Mouse (Mus musculus) stomach, embryonic 14.5 days (tissue): Measurements from ENCODE around the gene Smok3b. TPM values are rescaled to one million over a fixed set of nuclear protein-coding genes. Genes with fewer than 3 reads are reported as not detected.
"Not testable (repeated sequence)": the region's sequence is repeated elsewhere in the genome, so short reads cannot be mapped to it uniquely, and the experiment has no call there.

Source experiments
- ATAC-seq: fragments of 200-750 bp; cut with Nextera tagmentation; 2 replicates; pipeline ENCODE4 v1.8.0; 2017; ENCODE audit warnings: low read depth, moderate TSS enrichment; ENCODE audit not compliant: insufficient number of reproducible peaks, insufficient read depth, low FRiP score
- H3K27ac ChIP-seq: fragments of 300-500 bp; sonication (generic); 2 replicates; pipeline ENCODE4 v1.5.1; 2014; ENCODE audit warnings: mild to moderate bottlenecking, low read length, moderate library complexity, mixed read lengths
- H3K27me3 ChIP-seq: fragments of 300-500 bp; sonication (generic); 2 replicates; pipeline ENCODE4 v1.6.1; 2014; ENCODE audit warnings: low read length, control low read depth, mixed read lengths; ENCODE audit not compliant: control insufficient read depth, insufficient read depth
- H3K36me3 ChIP-seq: fragments of 300-500 bp; sonication (generic); 2 replicates; pipeline ENCODE4 v1.6.1; 2014; ENCODE audit warnings: mild to moderate bottlenecking, control low read depth, low read length, moderate library complexity, mixed read lengths; ENCODE audit not compliant: control insufficient read depth, insufficient read depth
- H3K4me1 ChIP-seq: fragments of 300-500 bp; sonication (generic); 2 replicates; pipeline ENCODE4 v1.6.1; 2014; ENCODE audit warnings: low read length, control low read depth, mixed read lengths; ENCODE audit not compliant: control insufficient read depth, insufficient read depth
- H3K4me2 ChIP-seq: fragments of 300-500 bp; sonication (generic); replicated peaks from 2 replicates; pipeline ENCODE4 v1.6.1; 2014; ENCODE audit warnings: low read depth, low read length, control low read depth
- H3K4me3 ChIP-seq: fragments of 300-500 bp; sonication (generic); 2 replicates; pipeline ENCODE4 v1.5.1; 2014; ENCODE audit warnings: low read depth, low read length, control low read depth
- H3K9ac ChIP-seq: fragments of 300-500 bp; sonication (generic); replicated peaks from 2 replicates; pipeline ENCODE4 v1.6.1; 2014; ENCODE audit warnings: low read depth, mild to moderate bottlenecking, control low read depth, low read length, moderate library complexity, mixed read lengths
- H3K9me3 ChIP-seq: fragments of 300-500 bp; sonication (generic); 2 replicates; pipeline ENCODE4 v1.6.1; 2016; ENCODE audit warnings: low read depth, low read length, control low read depth; ENCODE audit not compliant: control insufficient read depth
- WGBS: fragments of 180-500 bp; shearing (Covaris S2); extraction: QIAGEN DNeasy Blood & Tissue Kit; methylation state at CpG from one replicate; pipeline ENCODE4 v1.1.7; 2014; 5-methylcytosine and 5-hydroxymethylcytosine counted together
- polyA plus RNA-seq: library from polyadenylated mRNA; unstranded; fragments of >200 nt; fragmentation: Nextera tagmentation; extraction: Ambion mirVana; gene quantifications from 2 replicates; pipeline ENCODE4 v1.2.1, GENCODE M21; 2014

The Smok3b gene
- polyA plus RNA-seq, 1 experiment from 2014 or later = not detected

DNA sequence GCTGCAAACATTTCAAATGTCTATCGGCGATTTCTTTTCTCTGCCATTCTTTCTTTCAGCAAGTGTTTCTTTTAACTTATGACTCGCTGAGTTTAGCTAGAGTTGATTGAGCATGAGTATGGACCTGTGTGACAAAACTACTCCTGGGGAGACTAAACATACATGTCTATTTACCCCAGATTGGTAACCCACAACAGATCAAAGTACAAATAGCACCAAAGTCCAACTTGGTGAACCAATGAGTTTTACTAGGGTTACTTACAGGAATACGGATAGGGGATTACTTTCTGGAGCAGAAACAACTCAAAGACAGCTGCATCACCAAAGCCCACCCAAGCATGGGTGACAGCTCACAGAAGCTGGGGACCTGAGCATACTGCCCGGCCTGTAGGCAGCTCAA is 11.8 kb upstream of the Smok3b start:
- Histone ChIP-seq H3K27ac (no peak overlapping the region), H3K36me3 (no peaks in the 10 kb centered on the region), H3K4me2 (no peak overlapping the region), H3K4me1 (no peaks in the 10 kb centered on the region), H3K27me3 (no peaks in the 10 kb centered on the region), H3K9me3 (no peaks in the 10 kb centered on the region), H3K9ac (no peak overlapping the region), H3K4me3 (no peak overlapping the region)
- WGBS = 86% methylated on average over 5 of the region's 5 CpGs
- ATAC-seq = no peak

DNA sequence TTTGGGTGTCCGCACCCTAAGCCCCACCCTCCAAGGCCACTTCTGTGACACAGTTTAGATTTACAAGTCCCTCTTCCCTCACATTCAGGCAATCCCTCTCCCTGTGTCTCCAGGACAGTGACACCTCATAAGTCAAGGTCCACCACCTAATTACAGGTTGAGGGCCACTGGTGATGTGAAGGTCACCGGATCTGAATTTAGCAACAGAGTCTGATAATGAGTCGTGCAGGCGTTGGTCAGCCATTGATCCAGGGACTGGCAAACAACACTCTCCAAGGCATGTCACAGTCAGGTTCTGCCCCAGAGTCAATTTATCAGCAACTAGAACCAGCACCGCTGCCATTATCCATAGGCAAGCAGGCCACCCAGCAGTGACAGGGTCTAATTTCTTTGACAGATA is 8.8 kb upstream of the Smok3b start:
- no peak for ATAC-seq
- H3K9me3 ChIP-seq = no peaks in the 10 kb centered on the region
- no peak overlapping the region for H3K4me2 ChIP-seq
- no peaks in the 10 kb centered on the region for H3K27me3 ChIP-seq
- no peak overlapping the region for H3K4me3 ChIP-seq
- H3K4me1 ChIP-seq = no peaks in the 10 kb centered on the region
- WGBS = 78% methylated on average over 5 of the region's 5 CpGs
- no peak overlapping the region for H3K9ac ChIP-seq
- H3K27ac ChIP-seq = no peak overlapping the region
- no peaks in the 10 kb centered on the region for H3K36me3 ChIP-seq

DNA sequence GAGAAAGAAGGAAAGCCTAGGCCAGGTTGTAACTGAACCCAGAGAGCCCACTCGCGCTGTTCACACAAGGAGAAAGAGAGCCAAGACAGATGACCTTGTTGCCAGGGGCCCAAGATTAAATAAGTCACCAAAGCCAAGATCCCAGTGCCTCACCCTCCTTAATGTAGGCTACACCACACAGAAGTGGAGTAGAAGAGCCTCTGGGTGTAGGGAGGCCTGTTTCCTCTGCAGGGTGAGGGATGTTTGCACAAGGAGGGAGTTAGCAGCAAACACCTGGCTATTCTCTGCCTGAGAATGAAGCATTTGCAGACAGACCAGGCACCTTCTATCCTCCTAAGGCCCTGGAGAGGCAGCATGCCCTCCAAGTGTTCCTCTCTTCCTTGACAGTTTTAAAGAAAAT is 4.7 kb upstream of the Smok3b start:
- H3K27ac ChIP-seq = peak overlapping the region; percentile 52
- WGBS = 66% methylated on average over 2 of the region's 2 CpGs

DNA sequence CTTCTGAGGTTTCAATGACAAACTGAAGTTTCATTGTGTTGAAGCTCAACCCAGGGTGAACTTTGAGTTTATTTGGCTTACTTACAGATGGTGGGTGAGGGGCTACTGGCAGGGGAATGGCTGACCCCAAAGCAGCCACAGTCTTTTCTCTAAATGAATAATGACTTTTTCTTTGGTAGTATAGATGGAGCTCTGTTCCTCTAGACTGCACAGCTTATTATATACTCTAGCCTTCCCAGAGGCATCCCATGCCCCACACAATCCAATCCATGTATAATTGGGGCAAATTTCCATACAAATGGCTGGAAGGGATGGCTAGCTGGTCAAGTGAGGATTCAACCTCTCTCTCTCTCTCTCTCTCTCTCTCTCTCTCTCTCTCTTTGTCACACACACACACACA is 4.2 kb upstream of the Smok3b start:
- H3K9ac ChIP-seq = no peak overlapping the region
- H3K4me1 ChIP-seq = no peaks in the 10 kb centered on the region
- no peak overlapping the region for H3K4me2 ChIP-seq
- ATAC-seq = no peak
- no peaks in the 10 kb centered on the region for H3K36me3 ChIP-seq
- H3K27me3 ChIP-seq = no peaks in the 10 kb centered on the region
- no peak overlapping the region for H3K4me3 ChIP-seq
- no peaks in the 10 kb centered on the region for H3K9me3 ChIP-seq
- peak overlapping the region; percentile 52 for H3K27ac ChIP-seq

More for the DNA sequence above, 4.7 kb upstream of the Smok3b start:
- H3K4me2 ChIP-seq = no peak overlapping the region
- H3K36me3 ChIP-seq = no peaks in the 10 kb centered on the region
- no peaks in the 10 kb centered on the region for H3K9me3 ChIP-seq
- no peak overlapping the region for H3K4me3 ChIP-seq
- H3K9ac ChIP-seq = no peak overlapping the region
- ATAC-seq = peak; percentile 74
- no peaks in the 10 kb centered on the region for H3K27me3 ChIP-seq
- no peaks in the 10 kb centered on the region for H3K4me1 ChIP-seq

DNA sequence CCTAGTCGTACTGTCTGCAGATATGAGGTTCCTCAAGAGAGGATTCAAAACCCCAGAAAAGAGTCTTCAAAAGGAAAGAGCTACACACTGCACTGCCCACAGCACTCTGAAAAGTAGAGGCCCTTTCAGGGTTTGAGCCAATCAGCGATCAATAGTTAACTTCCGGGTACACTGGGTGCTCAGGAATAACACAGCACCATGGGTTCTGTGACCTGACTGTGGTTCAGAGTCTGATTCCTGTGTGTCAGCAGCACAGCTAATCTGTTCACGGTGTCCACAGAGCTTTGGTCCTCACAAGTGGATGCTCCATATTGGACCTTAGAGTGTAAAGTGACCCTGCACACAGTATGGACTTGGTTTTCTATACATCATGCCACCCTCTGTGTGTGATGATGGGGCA is 1.7 kb upstream of the Smok3b start:
- H3K36me3 ChIP-seq, H3K9ac ChIP-seq, H3K4me1 ChIP-seq, H3K4me2 ChIP-seq, H3K4me3 ChIP-seq, ATAC-seq, H3K27me3 ChIP-seq, H3K9me3 ChIP-seq, H3K27ac ChIP-seq: not testable (repeated sequence)
- 87% methylated on average over 3 of the region's 4 CpGs for WGBS

DNA sequence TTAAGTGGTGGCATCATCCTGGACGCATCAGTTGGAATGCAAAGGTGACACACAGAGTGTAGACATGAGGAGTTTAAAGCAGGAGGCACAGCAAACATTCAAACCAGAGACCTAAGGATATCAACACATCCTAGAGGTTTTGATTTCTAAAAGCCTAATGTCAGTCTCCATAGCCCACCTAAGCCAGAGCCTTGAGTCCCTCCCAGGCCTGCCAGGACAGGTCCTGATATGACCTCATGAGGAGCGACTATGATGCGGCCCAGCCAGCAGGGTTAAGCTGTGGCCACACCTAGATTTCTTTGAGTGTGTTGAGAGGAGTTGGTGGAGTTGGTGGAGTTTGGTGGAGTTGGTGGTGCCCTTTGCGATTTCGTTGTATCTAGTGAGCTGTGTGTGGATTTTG is 31.7 kb downstream of the Smok3b start, which contains the start of gene Smok3c:
Gene Smok3c, plus strand, starts transcription at position 301 of the 400 bp plus-strand sequence.
- H3K9me3 ChIP-seq, H3K27me3 ChIP-seq, H3K27ac ChIP-seq, H3K36me3 ChIP-seq, ATAC-seq, H3K4me3 ChIP-seq, H3K4me2 ChIP-seq, H3K9ac ChIP-seq, H3K4me1 ChIP-seq: not testable (repeated sequence)
- WGBS = no CpG with 5 or more reads among the region's 5 CpGs

DNA sequence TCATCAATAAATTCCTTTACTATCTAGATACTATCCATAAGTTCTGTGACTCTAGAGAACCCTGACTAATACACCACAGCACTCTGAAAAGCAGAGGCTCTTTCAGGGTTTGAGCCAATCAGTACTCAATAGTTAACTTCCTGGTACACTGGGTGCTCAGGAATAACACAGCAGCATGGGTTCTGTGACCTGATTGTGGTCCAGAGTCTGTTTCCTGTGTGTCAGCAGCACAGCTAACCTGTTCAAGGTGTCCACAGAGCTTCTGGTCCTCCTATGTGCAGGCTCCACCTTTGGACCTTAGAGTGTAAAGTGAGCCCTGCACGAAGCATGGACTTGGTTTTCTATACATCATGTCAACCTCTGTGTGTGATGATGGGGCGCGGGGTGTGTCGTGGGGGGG is 52.6 kb downstream of the Smok3b start:
- no peaks in the 10 kb centered on the region for H3K36me3 ChIP-seq
- no peaks in the 10 kb centered on the region for H3K4me1 ChIP-seq
- no peak overlapping the region for H3K4me3 ChIP-seq
- H3K27me3 ChIP-seq = no peaks in the 10 kb centered on the region
- 80% methylated on average over 4 of the region's 4 CpGs for WGBS
- H3K27ac ChIP-seq = no peak overlapping the region
- no peak for ATAC-seq
- H3K4me2 ChIP-seq = no peak overlapping the region
- H3K9me3 ChIP-seq = no peaks in the 10 kb centered on the region
- H3K9ac ChIP-seq = no peak overlapping the region

DNA sequence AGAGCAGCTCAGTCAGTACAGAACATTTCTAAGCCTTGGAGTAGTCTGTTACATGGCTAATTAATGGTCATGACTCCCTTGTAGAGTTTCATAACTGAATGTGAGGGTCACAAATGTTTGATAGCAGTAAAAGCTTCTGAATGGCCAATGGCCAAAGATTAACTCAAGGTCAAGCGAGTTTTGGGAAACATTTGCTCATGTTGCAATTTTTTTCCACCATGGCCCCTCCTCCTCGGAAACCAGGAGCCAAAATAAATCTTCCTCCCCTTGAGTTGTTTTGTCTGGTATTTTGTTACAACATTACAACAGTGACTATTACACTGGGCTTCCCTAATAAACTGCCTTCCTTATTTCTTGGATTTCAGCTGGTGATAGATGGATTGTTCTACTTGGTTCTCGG is 54.5 kb downstream of the Smok3b start:
- Histone ChIP-seq H3K27me3 (no peaks in the 10 kb centered on the region), H3K9me3 (no peaks in the 10 kb centered on the region), H3K9ac (no peak overlapping the region), H3K4me1 (no peaks in the 10 kb centered on the region), H3K4me3 (no peak overlapping the region), H3K27ac (no peak overlapping the region), H3K36me3 (no peaks in the 10 kb centered on the region), H3K4me2 (no peak overlapping the region)
- ATAC-seq = no peak
- 70% methylated on average over 3 of the region's 3 CpGs for WGBS

DNA sequence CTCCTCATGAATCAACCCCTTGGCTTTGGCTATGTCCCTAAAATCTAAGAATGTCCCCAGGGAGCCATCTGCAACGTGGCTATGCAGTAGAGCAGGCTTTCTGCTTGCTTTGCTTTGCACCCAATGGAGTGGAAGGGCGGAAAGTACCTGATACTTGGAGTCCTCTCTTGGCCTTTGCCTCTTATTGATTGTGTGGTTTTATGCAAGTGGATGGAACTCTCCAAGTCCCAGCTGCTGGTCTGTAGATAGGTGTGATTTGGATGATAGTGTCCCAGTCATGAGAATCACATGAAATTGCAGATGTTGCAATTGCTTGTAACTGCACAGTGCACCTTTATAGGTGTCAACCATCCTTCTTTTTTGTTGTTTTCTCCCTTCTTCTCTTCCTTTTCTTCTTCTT is 54.9 kb downstream of the Smok3b start:
- 56% methylated on average over 2 of the region's 2 CpGs for WGBS
- Histone ChIP-seq H3K27me3 (no peaks in the 10 kb centered on the region), H3K9ac (no peak overlapping the region), H3K4me2 (no peak overlapping the region), H3K36me3 (no peaks in the 10 kb centered on the region), H3K27ac (no peak overlapping the region), H3K4me3 (no peak overlapping the region), H3K4me1 (no peaks in the 10 kb centered on the region), H3K9me3 (no peaks in the 10 kb centered on the region)
- ATAC-seq = no peak
